Mouse (Mus musculus): ENCODE results near the gene Epha2. TPM values are rescaled to one million over a fixed set of nuclear protein-coding genes. Genes with fewer than 3 reads are reported as not detected.

Gene Epha2
- polyA plus RNA-seq, 1 experiment from 2014 or later: 2.3 TPM

GRCm38 (mm10) chr4:141335263-141335796 is 34.3 kb downstream of the Epha2 start:
- WGBS: 0% methylated on average over 3 of the region's 3 CpGs
- DNase-seq (ENCODE audit: low spot score): peak; percentile 90
- H3K36me3 ChIP-seq (ENCODE audit: control insufficient read depth, insufficient read depth, low read length): no peaks in the 10 kb centered on the region
- H3K9me3 ChIP-seq (ENCODE audit: control insufficient read depth, low read length): no peaks in the 10 kb centered on the region
- H3K4me1 ChIP-seq (replicated peaks; ENCODE audit: control insufficient read depth, insufficient read depth, low read length): peaks cover 20% of the 10 kb centered on the region
- H3K4me3 ChIP-seq (ENCODE audit: low read depth, low read length): no peak overlapping the region
- peak overlapping the region; percentile 72 for H3K27ac ChIP-seq (ENCODE audit: low read depth, low read length)
- ATAC-seq (replicated peaks; ENCODE audit: low FRiP score): peak; percentile 88
- H3K27me3 ChIP-seq (ENCODE audit: control insufficient read depth, insufficient read depth, low read length): no peaks in the 10 kb centered on the region
- H3K4me2 ChIP-seq (ENCODE audit: low read depth, low read length, severe bottlenecking): no peak overlapping the region
- peak overlapping the region; percentile 7; the same call in 1 of the 2 replicates for H3K9ac ChIP-seq (ENCODE audit: low read length)

GRCm38 (mm10) chr4:141336196-141336595 is 35.2 kb downstream of the Epha2 start:
- Histone ChIP-seq H3K4me1 (replicated peaks; ENCODE audit: control insufficient read depth, insufficient read depth, low read length) (peaks cover 20% of the 10 kb centered on the region), H3K27me3 (ENCODE audit: control insufficient read depth, insufficient read depth, low read length) (no peaks in the 10 kb centered on the region), H3K9ac (ENCODE audit: low read length) (no peak overlapping the region), H3K36me3 (ENCODE audit: control insufficient read depth, insufficient read depth, low read length) (no peaks in the 10 kb centered on the region), H3K27ac (ENCODE audit: low read depth, low read length) (peak overlapping the region; percentile 62; the same call in 1 of the 2 replicates), H3K9me3 (ENCODE audit: control insufficient read depth, low read length) (no peaks in the 10 kb centered on the region), H3K4me2 (ENCODE audit: low read depth, low read length, severe bottlenecking) (no peak overlapping the region), H3K4me3 (ENCODE audit: low read depth, low read length) (no peak overlapping the region)
- ATAC-seq (replicated peaks; ENCODE audit: low FRiP score) (no peak), DNase-seq (ENCODE audit: low spot score) (no peak)
- 56% methylated on average over 6 of the region's 6 CpGs for WGBS

- ATAC-seq (replicated peaks; ENCODE audit: low FRiP score): no peak
- no peaks in the 10 kb centered on the region for H3K27me3 ChIP-seq (ENCODE audit: control insufficient read depth, insufficient read depth, low read length)
- no peak for DNase-seq (ENCODE audit: low spot score)
- H3K9ac ChIP-seq (ENCODE audit: low read length): peak overlapping the region; percentile 3; the same call in 1 of the 2 replicates
- H3K4me1 ChIP-seq (replicated peaks; ENCODE audit: control insufficient read depth, insufficient read depth, low read length): peaks cover 20% of the 10 kb centered on the region
- no peak overlapping the region for H3K4me3 ChIP-seq (ENCODE audit: low read depth, low read length)
- no peak overlapping the region for H3K27ac ChIP-seq (ENCODE audit: low read depth, low read length)
- H3K4me2 ChIP-seq (ENCODE audit: low read depth, low read length, severe bottlenecking): no peak overlapping the region
- H3K36me3 ChIP-seq (ENCODE audit: control insufficient read depth, insufficient read depth, low read length): no peaks in the 10 kb centered on the region
- no peaks in the 10 kb centered on the region for H3K9me3 ChIP-seq (ENCODE audit: control insufficient read depth, low read length)
- WGBS: 31% methylated on average over 6 of the region's 6 CpGs
Measured at GRCm38 (mm10) chr4:141337986-141338385, 36.9 kb downstream of the Epha2 start.

- H3K36me3 ChIP-seq (ENCODE audit: control insufficient read depth, insufficient read depth, low read length): no peaks in the 10 kb centered on the region
- H3K4me2 ChIP-seq (ENCODE audit: low read depth, low read length, severe bottlenecking): no peak overlapping the region
- peaks cover 20% of the 10 kb centered on the region for H3K4me1 ChIP-seq (replicated peaks; ENCODE audit: control insufficient read depth, insufficient read depth, low read length)
- ATAC-seq (replicated peaks; ENCODE audit: low FRiP score): no peak
- no peak overlapping the region for H3K9ac ChIP-seq (ENCODE audit: low read length)
- no peak overlapping the region for H3K4me3 ChIP-seq (ENCODE audit: low read depth, low read length)
- no peaks in the 10 kb centered on the region for H3K27me3 ChIP-seq (ENCODE audit: control insufficient read depth, insufficient read depth, low read length)
- 12% methylated on average over 1 of the region's 1 CpGs for WGBS
- H3K9me3 ChIP-seq (ENCODE audit: control insufficient read depth, low read length): no peaks in the 10 kb centered on the region
- H3K27ac ChIP-seq (ENCODE audit: low read depth, low read length): no peak overlapping the region
- DNase-seq (ENCODE audit: low spot score): peak; percentile 58
Measured at GRCm38 (mm10) chr4:141338853-141339252, 37.8 kb downstream of the Epha2 start.

- WGBS: 76% methylated on average over 6 of the region's 7 CpGs
- Histone ChIP-seq H3K9ac (ENCODE audit: low read length) (no peak overlapping the region), H3K27ac (ENCODE audit: low read depth, low read length) (no peak overlapping the region)
Measured at GRCm38 (mm10) chr4:141341477-141341876, 40.4 kb downstream of the Epha2 start.

GRCm38 (mm10) chr4:141343515-141343914 is 42.5 kb downstream of the Epha2 start:
- Histone ChIP-seq H3K4me3 (ENCODE audit: low read depth, low read length) (no peak overlapping the region), H3K9me3 (ENCODE audit: control insufficient read depth, low read length) (no peaks in the 10 kb centered on the region), H3K9ac (ENCODE audit: low read length) (no peak overlapping the region), H3K4me2 (ENCODE audit: low read depth, low read length, severe bottlenecking) (no peak overlapping the region), H3K4me1 (replicated peaks; ENCODE audit: control insufficient read depth, insufficient read depth, low read length) (peaks cover 4% of the 10 kb centered on the region), H3K27ac (ENCODE audit: low read depth, low read length) (no peak overlapping the region), H3K36me3 (ENCODE audit: control insufficient read depth, insufficient read depth, low read length) (no peaks in the 10 kb centered on the region), H3K27me3 (ENCODE audit: control insufficient read depth, insufficient read depth, low read length) (no peaks in the 10 kb centered on the region)
- ATAC-seq (replicated peaks; ENCODE audit: low FRiP score) (no peak), DNase-seq (ENCODE audit: low spot score) (no peak)
- 79% methylated on average over 7 of the region's 7 CpGs for WGBS

More at GRCm38 (mm10) chr4:141341477-141341876, 40.4 kb downstream of the Epha2 start:
- Histone ChIP-seq H3K4me3 (ENCODE audit: low read depth, low read length) (no peak overlapping the region), H3K4me2 (ENCODE audit: low read depth, low read length, severe bottlenecking) (no peak overlapping the region), H3K27me3 (ENCODE audit: control insufficient read depth, insufficient read depth, low read length) (no peaks in the 10 kb centered on the region), H3K4me1 (replicated peaks; ENCODE audit: control insufficient read depth, insufficient read depth, low read length) (peaks cover 4% of the 10 kb centered on the region), H3K9me3 (ENCODE audit: control insufficient read depth, low read length) (no peaks in the 10 kb centered on the region), H3K36me3 (ENCODE audit: control insufficient read depth, insufficient read depth, low read length) (no peaks in the 10 kb centered on the region)
- DNase-seq (ENCODE audit: low spot score): no peak
- ATAC-seq (replicated peaks; ENCODE audit: low FRiP score): no peak

GRCm38 (mm10) chr4:141345219-141345618 is 44.2 kb downstream of the Epha2 start:
- no peak overlapping the region for H3K4me3 ChIP-seq (ENCODE audit: low read depth, low read length)
- H3K4me1 ChIP-seq (replicated peaks; ENCODE audit: control insufficient read depth, insufficient read depth, low read length): no peaks in the 10 kb centered on the region
- ATAC-seq (replicated peaks; ENCODE audit: low FRiP score): no peak
- H3K4me2 ChIP-seq (ENCODE audit: low read depth, low read length, severe bottlenecking): no peak overlapping the region
- no peak overlapping the region for H3K27ac ChIP-seq (ENCODE audit: low read depth, low read length)
- WGBS: 94% methylated on average over 12 of the region's 12 CpGs
- H3K9ac ChIP-seq (ENCODE audit: low read length): no peak overlapping the region
- no peaks in the 10 kb centered on the region for H3K27me3 ChIP-seq (ENCODE audit: control insufficient read depth, insufficient read depth, low read length)
- H3K9me3 ChIP-seq (ENCODE audit: control insufficient read depth, low read length): no peaks in the 10 kb centered on the region
- DNase-seq (ENCODE audit: low spot score): no peak
- no peaks in the 10 kb centered on the region for H3K36me3 ChIP-seq (ENCODE audit: control insufficient read depth, insufficient read depth, low read length)

GRCm38 (mm10) chr4:141347365-141347797 is 46.3 kb downstream of the Epha2 start:
- no peak overlapping the region for H3K27ac ChIP-seq (ENCODE audit: low read depth, low read length)
- no peaks in the 10 kb centered on the region for H3K36me3 ChIP-seq (ENCODE audit: control insufficient read depth, insufficient read depth, low read length)
- H3K4me1 ChIP-seq (replicated peaks; ENCODE audit: control insufficient read depth, insufficient read depth, low read length): no peaks in the 10 kb centered on the region
- no peaks in the 10 kb centered on the region for H3K27me3 ChIP-seq (ENCODE audit: control insufficient read depth, insufficient read depth, low read length)
- 73% methylated on average over 8 of the region's 8 CpGs for WGBS
- DNase-seq (ENCODE audit: low spot score): no peak
- no peak overlapping the region for H3K4me3 ChIP-seq (ENCODE audit: low read depth, low read length)
- no peak; the same call in 1 of the 2 replicates for ATAC-seq (replicated peaks; ENCODE audit: low FRiP score)
- H3K9ac ChIP-seq (ENCODE audit: low read length): no peak overlapping the region
- no peak overlapping the region for H3K4me2 ChIP-seq (ENCODE audit: low read depth, low read length, severe bottlenecking)
- H3K9me3 ChIP-seq (ENCODE audit: control insufficient read depth, low read length): no peaks in the 10 kb centered on the region

GRCm38 (mm10) chr4:141348616-141349015 is 47.6 kb downstream of the Epha2 start:
- no peaks in the 10 kb centered on the region for H3K9me3 ChIP-seq (ENCODE audit: control insufficient read depth, low read length)
- no peak for DNase-seq (ENCODE audit: low spot score)
- no peaks in the 10 kb centered on the region for H3K27me3 ChIP-seq (ENCODE audit: control insufficient read depth, insufficient read depth, low read length)
- H3K36me3 ChIP-seq (ENCODE audit: control insufficient read depth, insufficient read depth, low read length): no peaks in the 10 kb centered on the region
- no peak overlapping the region for H3K9ac ChIP-seq (ENCODE audit: low read length)
- no peak overlapping the region for H3K4me3 ChIP-seq (ENCODE audit: low read depth, low read length)
- 78% methylated on average over 11 of the region's 11 CpGs for WGBS
- no peak overlapping the region for H3K27ac ChIP-seq (ENCODE audit: low read depth, low read length)
- no peaks in the 10 kb centered on the region for H3K4me1 ChIP-seq (replicated peaks; ENCODE audit: control insufficient read depth, insufficient read depth, low read length)
- ATAC-seq (replicated peaks; ENCODE audit: low FRiP score): no peak
- H3K4me2 ChIP-seq (ENCODE audit: low read depth, low read length, severe bottlenecking): no peak overlapping the region
